Mouse (Mus musculus): ENCODE measurements around the gene Itgb6. TPM values are rescaled to one million over a fixed set of nuclear protein-coding genes. Genes with fewer than 3 reads are reported as not detected.
A peak's percentile ranks its signal among the peaks of the same experiment; 100 is the strongest.

Gene Itgb6
- polyA plus RNA-seq, 1 experiment from 2014 or later, result 0.13 TPM

DNA sequence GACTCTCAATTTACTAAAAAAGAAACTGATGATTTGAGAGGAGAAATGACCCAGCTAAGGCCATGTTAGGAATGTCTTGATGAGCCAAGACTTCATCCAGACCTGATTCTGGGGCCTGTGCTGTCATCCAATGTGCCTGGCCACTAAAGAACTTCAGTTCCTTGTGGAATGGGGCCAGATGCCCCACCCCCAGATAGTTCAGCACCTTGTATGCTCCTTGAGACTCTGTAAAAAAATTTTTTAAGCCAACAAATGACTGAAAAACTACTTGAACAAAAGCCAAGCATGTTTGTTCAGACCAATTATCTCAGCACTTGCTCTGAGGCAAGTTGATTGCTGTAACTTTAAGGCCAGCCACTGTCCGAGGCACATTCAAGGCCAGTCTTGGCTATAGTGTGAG is 59.4 kb downstream of the Itgb6 start:
- 89% methylated on average over 1 of the region's 1 CpGs for WGBS
- no peak overlapping the region for H3K27ac ChIP-seq (replicated peaks)

DNA sequence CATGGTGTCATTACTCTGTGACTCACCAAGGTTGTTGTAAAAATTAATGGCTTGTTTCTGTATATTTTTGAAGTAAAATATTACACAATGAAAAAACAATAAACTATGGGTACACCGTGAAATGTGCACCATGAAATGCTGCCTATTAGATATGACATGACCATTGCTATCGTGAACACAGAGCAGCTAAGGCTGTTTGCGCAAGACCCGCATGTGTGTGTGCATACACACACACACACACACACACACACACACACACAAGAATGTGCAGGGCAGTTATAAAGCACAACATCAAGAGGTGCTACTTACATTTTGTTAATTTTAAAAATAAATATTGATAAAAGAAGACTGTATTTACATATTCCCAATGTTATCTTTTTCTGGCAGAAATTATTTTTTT is 62.5 kb downstream of the Itgb6 start:
- Histone ChIP-seq H3K27me3 (no peaks in the 10 kb centered on the region), H3K4me1 (replicated peaks) (no peaks in the 10 kb centered on the region), H3K9ac (no peak overlapping the region), H3K36me3 (no peaks in the 10 kb centered on the region), H3K4me2 (no peak overlapping the region), H3K27ac (replicated peaks) (no peak overlapping the region), H3K9me3 (no peaks in the 10 kb centered on the region), H3K4me3 (no peak overlapping the region)
- no peak for ATAC-seq (ENCODE audit: low read depth)
- WGBS, result 90% methylated on average over 4 of the region's 4 CpGs

More for the DNA sequence above, 59.4 kb downstream of the Itgb6 start:
- Histone ChIP-seq H3K4me1 (replicated peaks) (no peaks in the 10 kb centered on the region), H3K9ac (no peak overlapping the region), H3K4me2 (no peak overlapping the region), H3K27me3 (no peaks in the 10 kb centered on the region), H3K36me3 (no peaks in the 10 kb centered on the region), H3K9me3 (no peaks in the 10 kb centered on the region), H3K4me3 (no peak overlapping the region)
- no peak for ATAC-seq (ENCODE audit: low read depth)

DNA sequence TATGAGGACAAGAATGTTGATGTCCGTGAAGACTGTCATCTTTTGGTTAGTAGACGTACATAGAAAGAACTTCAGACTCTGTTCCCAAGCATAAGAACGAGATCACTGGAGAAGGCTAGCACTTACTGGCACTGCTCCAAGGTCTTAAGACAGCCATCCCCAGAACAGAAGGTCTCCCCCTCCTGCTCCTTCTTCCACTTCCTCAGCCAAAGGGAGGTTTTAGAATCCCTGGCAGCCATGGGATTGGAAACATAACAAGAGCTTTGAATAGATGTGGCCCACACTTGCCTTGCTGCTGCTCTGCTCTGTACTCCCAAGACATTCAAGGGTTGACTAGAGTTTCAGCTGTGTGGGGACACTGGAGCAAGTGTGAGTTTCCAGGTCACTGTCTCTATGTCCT is 63.5 kb downstream of the Itgb6 start:
- Histone ChIP-seq H3K27ac (replicated peaks) (no peak overlapping the region), H3K4me3 (no peak overlapping the region), H3K9ac (no peak overlapping the region), H3K27me3 (no peaks in the 10 kb centered on the region), H3K4me1 (replicated peaks) (no peaks in the 10 kb centered on the region), H3K36me3 (no peaks in the 10 kb centered on the region), H3K4me2 (no peak overlapping the region), H3K9me3 (no peaks in the 10 kb centered on the region)
- WGBS, result 83% methylated on average over 3 of the region's 3 CpGs
- no peak for ATAC-seq (ENCODE audit: low read depth)

DNA sequence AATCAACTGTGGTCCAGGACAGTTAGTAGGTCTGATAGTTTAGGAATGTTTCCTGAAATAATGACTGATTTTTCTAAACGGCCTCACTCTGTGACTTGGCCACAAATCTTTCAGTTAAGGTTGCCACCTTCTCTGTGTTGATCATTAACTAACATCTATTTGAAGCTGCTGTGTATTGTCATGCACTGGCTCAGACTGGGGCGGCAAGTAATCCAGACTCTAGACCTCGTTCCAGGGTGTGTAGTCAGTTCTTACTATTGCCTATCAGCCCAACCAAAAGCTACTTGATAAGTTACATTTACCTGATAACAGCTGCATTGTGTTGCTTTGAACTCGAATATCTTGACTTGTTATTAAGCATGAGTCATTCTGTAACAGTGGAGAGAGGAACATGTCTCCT is 67.6 kb downstream of the Itgb6 start:
- Histone ChIP-seq H3K36me3 (no peaks in the 10 kb centered on the region), H3K9ac (no peak overlapping the region), H3K4me1 (replicated peaks) (no peaks in the 10 kb centered on the region), H3K27ac (replicated peaks) (no peak overlapping the region), H3K4me2 (no peak overlapping the region), H3K4me3 (no peak overlapping the region), H3K9me3 (no peaks in the 10 kb centered on the region), H3K27me3 (no peaks in the 10 kb centered on the region)
- no peak for ATAC-seq (ENCODE audit: low read depth)
- WGBS, result 45% methylated on average over 4 of the region's 4 CpGs

DNA sequence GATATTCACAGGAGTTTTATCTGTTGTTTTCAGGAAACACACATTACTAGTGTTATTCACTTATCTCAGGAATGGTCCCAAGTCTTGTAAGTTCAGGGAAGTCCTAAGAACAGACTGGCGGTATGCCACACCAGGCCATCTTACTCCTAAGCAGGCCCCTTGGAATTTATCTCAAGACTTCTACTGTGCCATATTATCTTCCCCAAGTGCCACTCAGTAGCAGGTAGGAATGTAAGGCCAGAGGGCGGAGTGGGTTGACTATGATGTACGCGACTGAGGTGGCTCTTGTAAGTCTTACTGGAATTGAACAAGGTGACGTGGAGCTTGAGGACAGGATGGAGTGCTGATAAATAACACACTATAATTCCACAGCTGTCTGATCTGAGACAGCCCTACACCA is 72.3 kb downstream of the Itgb6 start:
- Histone ChIP-seq H3K27ac (replicated peaks) (no peak overlapping the region), H3K36me3 (no peaks in the 10 kb centered on the region), H3K9ac (no peak overlapping the region), H3K27me3 (no peaks in the 10 kb centered on the region), H3K9me3 (no peaks in the 10 kb centered on the region), H3K4me2 (no peak overlapping the region), H3K4me3 (no peak overlapping the region), H3K4me1 (replicated peaks) (peaks cover 13% of the 10 kb centered on the region)
- WGBS, result 88% methylated on average over 5 of the region's 5 CpGs
- ATAC-seq (ENCODE audit: low read depth), result no peak

DNA sequence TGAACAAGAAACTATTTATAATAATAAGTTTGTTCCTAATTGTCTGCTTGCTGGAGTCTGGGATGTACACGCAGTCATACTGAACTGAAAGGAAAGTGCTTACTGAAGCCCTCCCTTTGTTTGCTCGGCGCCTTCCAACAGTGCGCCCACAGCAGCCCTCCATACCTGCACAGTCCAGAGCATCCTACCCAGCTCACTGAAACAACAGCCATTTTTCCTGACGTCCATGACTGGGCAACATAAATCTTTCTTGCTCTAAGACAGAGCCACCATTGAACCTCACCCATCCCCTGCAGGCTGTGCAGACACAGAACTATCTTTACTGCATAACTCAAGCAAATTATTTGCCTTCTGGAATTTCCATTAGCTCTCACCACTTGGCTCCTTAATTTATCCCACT is 74.8 kb downstream of the Itgb6 start:
- no peaks in the 10 kb centered on the region for H3K27me3 ChIP-seq
- 25% methylated on average over 5 of the region's 5 CpGs for whole genome bisulfite sequencing
- no peak overlapping the region for H3K9ac ChIP-seq
- H3K27ac ChIP-seq (replicated peaks), result no peak overlapping the region; the same call in 1 of the 2 replicates
- H3K4me2 ChIP-seq, result no peak overlapping the region
- no peaks in the 10 kb centered on the region for H3K36me3 ChIP-seq
- H3K4me1 ChIP-seq (replicated peaks), result peaks cover 13% of the 10 kb centered on the region
- H3K9me3 ChIP-seq, result no peaks in the 10 kb centered on the region
- H3K4me3 ChIP-seq, result no peak overlapping the region
- ATAC-seq (ENCODE audit: low read depth), result peak; percentile 49

DNA sequence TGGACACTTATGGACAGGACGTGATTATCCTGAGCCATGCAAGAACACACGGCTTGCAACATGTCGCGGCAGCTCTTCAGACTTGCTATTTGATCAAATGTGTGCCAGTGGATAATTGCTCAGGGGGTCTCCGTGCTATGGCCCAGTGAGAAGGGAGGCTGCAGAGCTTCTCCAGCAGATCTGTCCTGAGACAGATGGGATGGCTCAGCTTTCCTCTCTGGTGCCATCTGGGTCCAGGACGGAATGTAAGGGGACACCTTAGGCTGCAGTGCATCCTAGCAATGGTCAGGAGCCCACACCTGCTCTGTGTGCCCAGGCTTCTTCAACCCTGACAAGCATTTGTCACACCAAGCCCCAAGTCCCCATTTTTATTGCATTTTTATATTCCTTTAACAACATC is 75.9 kb downstream of the Itgb6 start:
- no peak overlapping the region for H3K9ac ChIP-seq
- no peaks in the 10 kb centered on the region for H3K36me3 ChIP-seq
- no peak overlapping the region for H3K4me3 ChIP-seq
- peaks cover 13% of the 10 kb centered on the region for H3K4me1 ChIP-seq (replicated peaks)
- no peak overlapping the region for H3K27ac ChIP-seq (replicated peaks)
- ATAC-seq (ENCODE audit: low read depth), result no peak
- no peaks in the 10 kb centered on the region for H3K27me3 ChIP-seq
- H3K4me2 ChIP-seq, result no peak overlapping the region
- H3K9me3 ChIP-seq, result no peaks in the 10 kb centered on the region
- 85% methylated on average over 6 of the region's 6 CpGs for WGBS

DNA sequence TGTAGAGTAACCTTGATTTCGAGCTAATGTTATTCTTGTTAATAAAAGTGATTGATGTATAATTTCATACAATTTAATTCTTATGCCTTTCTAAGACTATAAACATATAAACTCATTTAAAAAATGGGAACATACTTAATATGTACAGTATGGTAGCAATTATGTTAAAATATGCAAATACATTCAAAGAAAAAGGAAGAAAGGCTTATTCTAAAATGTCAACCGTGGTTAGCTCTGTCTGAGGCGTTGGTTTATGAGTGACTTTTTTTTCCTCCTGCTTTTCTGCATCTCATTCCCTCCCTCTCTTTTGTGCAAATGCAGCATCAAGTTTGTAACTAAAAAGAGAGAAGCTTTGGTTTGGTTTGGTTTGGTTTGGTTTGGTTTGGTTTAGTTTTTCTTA is 79.0 kb downstream of the Itgb6 start:
- Histone ChIP-seq H3K27me3 (no peaks in the 10 kb centered on the region), H3K36me3 (no peaks in the 10 kb centered on the region), H3K9ac (no peak overlapping the region), H3K27ac (replicated peaks) (no peak overlapping the region), H3K4me3 (no peak overlapping the region), H3K9me3 (no peaks in the 10 kb centered on the region), H3K4me1 (replicated peaks) (peaks cover 17% of the 10 kb centered on the region), H3K4me2 (no peak overlapping the region)
- WGBS, result 69% methylated on average over 3 of the region's 3 CpGs
- ATAC-seq (ENCODE audit: low read depth), result no peak

DNA sequence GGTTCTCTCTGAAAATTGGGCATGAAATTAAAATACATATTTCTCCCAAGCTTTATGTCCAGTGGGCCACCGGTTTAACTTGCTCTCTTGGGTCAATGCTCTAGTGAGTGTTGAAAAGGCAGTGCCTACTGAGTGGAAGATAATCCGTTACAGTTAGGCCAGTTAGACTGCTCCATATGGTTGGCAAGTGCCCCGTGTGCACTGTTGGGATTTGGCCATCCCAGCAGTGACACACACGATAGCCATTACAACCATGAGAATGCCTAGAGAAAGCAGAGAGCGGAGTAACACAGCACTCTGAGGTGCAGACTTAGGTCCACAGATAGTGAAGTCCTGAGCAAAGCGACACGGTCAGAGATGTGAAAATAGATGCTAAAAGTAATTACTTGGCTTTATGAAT is 79.8 kb downstream of the Itgb6 start:
- Histone ChIP-seq H3K4me1 (replicated peaks) (peaks cover 9% of the 10 kb centered on the region), H3K4me2 (no peak overlapping the region), H3K4me3 (no peak overlapping the region), H3K9me3 (no peaks in the 10 kb centered on the region), H3K27ac (replicated peaks) (no peak overlapping the region), H3K27me3 (no peaks in the 10 kb centered on the region), H3K36me3 (no peaks in the 10 kb centered on the region), H3K9ac (no peak overlapping the region)
- ATAC-seq (ENCODE audit: low read depth), result no peak
- WGBS, result 85% methylated on average over 7 of the region's 7 CpGs

DNA sequence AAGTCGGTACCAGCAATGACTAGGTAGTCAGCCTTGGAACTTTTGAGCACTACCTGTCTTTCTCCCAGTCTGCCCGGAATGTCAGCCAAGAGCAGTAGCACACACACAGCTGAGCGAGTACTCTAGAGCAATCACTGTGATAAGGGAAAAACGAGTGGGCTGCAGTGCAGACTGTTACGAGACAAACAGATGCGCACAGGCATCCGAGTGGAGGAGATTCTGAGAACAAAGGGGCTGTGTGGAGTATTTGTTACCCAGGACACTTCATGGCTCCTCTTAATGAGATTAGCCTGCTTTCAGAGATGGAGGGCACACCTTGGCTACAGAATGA is 82.1 kb downstream of the Itgb6 start:
- no peaks in the 10 kb centered on the region for H3K9me3 ChIP-seq
- H3K36me3 ChIP-seq, result no peaks in the 10 kb centered on the region
- 62% methylated on average over 7 of the region's 7 CpGs for WGBS
- no peak overlapping the region for H3K4me3 ChIP-seq
- H3K9ac ChIP-seq, result no peak overlapping the region
- no peak overlapping the region for H3K4me2 ChIP-seq
- no peaks in the 10 kb centered on the region for H3K27me3 ChIP-seq
- peak; percentile 32; the same call in 1 of the 2 replicates for ATAC-seq (ENCODE audit: low read depth)
- 0 out of 2 replicates have a peak overlapping the region, but pooled peaks have one; percentile 28 for H3K27ac ChIP-seq (replicated peaks)
- peaks cover 22% of the 10 kb centered on the region for H3K4me1 ChIP-seq (replicated peaks)

DNA sequence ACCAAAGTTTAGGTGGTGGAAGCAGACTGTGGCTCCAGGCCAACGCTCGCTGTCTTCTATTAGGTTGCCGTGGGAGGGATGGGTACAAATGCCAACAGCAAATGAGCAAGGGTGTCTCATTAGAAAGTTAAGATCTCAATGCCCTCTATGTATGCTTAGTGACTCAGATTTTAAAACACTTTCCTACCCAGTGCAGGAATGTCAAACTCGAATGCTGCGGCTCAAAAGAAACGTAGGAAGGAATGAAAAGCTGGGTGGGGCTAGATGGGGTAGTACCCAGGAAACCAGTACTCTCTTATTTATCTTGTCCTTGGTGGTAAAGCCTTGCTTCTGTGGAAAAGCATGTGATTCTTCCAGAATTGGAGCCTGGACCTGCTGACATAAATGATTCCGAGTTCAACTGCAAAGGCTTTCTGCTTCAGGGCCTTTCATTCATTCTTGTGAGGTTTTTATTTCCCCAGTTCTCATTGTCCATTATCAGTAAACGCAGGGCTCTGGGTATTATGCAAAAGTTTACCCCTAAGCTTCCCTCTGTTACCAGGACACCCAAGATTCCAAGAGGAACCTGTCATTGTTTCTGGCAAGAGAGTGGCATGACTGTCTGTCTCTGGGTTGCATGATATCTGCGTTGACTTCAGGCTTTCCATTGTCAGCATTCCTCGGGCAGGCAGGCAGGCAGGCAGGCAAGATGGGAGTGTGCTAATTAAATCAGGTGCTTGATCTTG is 82.7 kb downstream of the Itgb6 start:
- H3K4me3 ChIP-seq, result no peak overlapping the region
- H3K9me3 ChIP-seq, result no peaks in the 10 kb centered on the region
- no peaks in the 10 kb centered on the region for H3K27me3 ChIP-seq
- H3K4me2 ChIP-seq, result no peak overlapping the region
- no peak overlapping the region for H3K9ac ChIP-seq
- no peak for ATAC-seq (ENCODE audit: low read depth)
- 77% methylated on average over 10 of the region's 10 CpGs for WGBS
- no peak overlapping the region for H3K27ac ChIP-seq (replicated peaks)
- no peaks in the 10 kb centered on the region for H3K36me3 ChIP-seq
- H3K4me1 ChIP-seq (replicated peaks), result peaks cover 22% of the 10 kb centered on the region

DNA sequence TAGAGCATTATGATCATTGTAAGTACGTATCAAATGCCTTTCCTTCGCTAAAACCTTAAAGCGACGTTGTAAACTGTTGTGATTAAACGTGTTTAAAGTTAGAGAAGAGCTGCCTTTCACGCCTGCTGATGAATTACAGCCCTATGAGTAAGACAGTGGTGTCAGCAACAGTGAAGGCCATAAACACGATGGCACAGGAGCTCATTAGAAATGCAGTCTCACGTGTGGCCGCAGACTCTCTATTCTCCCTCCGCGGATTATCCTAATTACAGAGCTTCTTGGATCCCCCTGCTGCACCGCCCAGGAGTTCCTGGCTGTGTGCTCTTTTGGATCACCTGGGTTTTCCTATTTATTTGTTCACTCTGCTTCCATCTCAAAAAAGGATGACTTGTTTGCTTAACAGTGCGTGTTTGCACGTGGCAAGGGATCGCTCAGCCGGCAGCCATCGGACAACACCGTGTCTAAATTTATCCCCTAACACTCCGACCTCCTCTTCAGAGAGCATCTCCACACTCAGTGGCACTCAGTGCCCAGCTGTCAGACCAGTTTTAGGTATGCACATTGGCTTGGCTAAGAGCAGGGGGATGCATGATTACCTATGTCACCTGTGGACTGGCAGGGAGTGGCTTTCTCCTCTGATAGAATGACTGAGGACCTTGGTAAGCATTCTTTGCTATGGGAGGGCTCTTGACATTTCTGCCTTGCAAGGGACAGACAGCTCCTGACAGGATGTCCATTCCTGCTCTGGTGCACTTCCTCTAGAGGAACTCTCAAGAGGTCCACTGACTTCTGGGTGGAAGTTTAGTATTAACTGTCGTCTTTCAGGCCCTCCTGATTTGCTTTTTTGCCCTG is 85.3 kb downstream of the Itgb6 start:
- Histone ChIP-seq H3K9me3 (no peaks in the 10 kb centered on the region), H3K27ac (replicated peaks) (no peak overlapping the region), H3K9ac (no peak overlapping the region), H3K4me2 (0 out of 2 replicates have a peak overlapping the region, but pooled peaks have one; percentile 1), H3K4me1 (replicated peaks) (peaks cover 22% of the 10 kb centered on the region), H3K4me3 (no peak overlapping the region), H3K27me3 (no peaks in the 10 kb centered on the region), H3K36me3 (no peaks in the 10 kb centered on the region)
- ATAC-seq (ENCODE audit: low read depth), result peak; percentile 55; the same call in 1 of the 2 replicates
- 48% methylated on average over 20 of the region's 20 CpGs for WGBS

Measured in neural tube, embryonic 13.5 days (tissue).